Mouse (Mus musculus): ENCODE results near the gene Gns.

The Gns gene

DNA sequence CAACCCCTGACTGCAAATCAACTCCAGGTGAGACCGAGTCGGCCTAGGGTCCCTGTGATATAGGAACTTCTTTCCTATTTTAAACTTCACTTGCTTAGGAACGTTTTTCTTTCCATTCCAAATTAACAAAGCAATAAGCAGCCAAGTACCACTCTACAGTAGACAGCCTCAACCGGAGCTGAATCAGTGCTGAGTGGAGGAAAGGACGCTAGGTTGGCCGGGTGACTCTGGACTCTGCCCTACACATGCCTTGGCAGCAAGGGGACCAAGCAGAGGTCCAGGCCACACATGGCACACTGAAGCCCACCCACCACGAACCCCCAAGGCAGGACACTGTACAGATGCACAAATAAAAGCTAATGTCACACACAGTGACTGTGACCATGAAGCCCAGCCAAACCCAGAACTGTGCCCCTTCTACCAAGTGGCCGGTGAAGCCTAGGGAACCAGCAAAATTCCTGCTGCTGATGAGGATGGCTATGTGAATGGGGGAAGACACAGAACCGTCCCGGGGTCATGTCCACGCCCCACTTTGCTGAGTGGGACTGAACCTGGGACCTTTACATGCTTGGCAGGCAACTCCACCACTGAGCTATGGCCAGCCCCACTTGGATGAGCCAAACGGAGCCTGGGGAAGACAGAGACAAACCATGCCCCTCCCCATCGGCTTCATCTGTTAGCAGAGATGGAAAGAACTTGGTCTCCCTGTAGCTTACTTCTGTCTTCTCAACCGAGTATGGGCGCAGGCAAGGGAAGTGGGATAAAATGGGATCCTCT is 66.1 kb downstream of the Gns start:
- DNase-seq = no peak

DNA sequence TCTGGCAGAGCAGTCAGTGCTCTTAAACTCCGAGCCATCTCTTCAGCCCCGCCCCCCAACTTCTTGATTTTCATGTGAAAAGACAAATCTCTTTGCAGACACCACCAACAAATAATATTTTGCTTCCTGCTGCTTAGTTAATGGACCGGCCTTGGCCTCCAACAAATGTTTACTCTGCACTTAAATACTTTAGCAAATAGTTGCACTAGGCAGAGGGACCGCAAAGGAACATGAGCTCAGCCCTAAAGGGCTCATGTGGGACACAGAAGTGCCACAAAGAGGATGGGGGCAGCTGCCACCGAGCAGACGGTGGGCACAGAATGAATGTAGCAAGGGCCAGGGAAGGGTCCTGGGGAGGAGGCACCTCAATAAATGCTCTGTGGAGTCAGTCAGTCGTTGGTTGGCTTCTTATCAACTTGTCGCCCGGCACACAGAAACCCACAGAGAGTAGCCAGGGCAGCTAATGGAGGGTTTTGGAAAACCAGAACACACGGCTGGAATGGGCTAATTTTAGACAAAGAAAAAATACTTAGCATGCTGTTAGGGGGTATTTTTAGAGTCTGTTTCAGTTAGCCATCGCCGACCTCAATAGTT is 67.2 kb downstream of the Gns start:
- no peak for DNase-seq

DNA sequence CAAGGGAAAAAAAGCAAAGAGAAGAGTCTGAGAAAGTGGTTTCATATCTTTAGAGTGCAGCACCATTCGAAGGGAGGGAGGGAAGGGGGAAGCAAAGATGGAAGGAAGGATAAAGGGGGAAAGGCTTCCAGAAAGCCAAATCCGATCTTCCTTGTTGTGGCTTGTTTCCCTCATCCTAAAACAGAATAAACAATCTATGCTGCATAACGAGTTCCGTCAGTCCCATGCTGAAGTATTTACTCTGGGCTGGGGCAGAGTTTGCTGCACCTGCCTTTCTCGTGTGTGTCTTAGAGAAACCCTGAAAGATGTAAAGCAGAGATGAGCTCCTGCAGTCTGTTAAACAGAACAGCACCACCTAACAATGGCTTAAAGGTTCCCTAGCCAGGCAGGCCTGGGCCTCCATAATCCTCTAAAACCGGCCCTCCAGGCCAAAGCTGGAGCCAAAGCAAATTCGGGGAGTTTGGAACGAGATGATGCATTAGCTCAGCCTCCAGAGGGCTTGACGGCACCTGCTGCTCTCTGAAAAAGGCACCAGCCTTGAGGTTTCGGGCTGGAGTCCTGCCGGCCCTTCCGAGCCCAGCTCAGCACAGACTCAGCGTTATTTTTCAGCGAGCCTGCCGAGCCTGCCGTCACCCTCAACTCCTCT is 67.9 kb downstream of the Gns start:
- DNase-seq = no peak

DNA sequence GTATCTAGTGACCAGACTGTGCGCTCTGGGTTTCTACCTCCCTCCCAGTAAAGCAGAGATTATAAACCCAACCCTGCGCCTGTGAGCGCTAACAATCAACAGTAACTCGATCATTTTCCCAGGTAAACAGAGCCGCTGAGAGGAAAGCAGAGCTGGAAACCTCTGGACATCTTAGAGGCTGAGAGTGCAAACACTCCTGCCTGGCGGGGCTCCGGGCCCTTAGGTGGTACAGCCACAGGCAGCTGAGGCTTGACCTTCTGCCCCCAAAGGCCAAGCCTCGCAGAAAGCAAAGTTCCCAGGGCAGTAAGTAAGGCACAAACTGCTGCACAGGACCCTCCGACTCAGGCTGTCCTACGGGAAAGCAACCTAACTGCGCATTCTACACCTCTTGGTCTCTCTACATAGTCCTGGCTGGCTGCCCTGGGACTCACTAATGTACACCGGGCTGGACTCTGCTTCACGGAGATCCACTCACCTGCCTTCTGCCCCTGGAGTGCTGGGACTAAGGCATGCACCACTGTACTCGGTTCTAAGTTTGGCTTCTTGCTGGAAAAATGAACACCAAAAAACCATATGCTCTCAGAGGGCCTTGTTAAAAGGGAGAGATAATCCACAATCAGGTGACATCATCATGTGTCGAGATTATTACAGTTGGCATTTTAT is 69.7 kb downstream of the Gns start:
- no peak for DNase-seq

DNA sequence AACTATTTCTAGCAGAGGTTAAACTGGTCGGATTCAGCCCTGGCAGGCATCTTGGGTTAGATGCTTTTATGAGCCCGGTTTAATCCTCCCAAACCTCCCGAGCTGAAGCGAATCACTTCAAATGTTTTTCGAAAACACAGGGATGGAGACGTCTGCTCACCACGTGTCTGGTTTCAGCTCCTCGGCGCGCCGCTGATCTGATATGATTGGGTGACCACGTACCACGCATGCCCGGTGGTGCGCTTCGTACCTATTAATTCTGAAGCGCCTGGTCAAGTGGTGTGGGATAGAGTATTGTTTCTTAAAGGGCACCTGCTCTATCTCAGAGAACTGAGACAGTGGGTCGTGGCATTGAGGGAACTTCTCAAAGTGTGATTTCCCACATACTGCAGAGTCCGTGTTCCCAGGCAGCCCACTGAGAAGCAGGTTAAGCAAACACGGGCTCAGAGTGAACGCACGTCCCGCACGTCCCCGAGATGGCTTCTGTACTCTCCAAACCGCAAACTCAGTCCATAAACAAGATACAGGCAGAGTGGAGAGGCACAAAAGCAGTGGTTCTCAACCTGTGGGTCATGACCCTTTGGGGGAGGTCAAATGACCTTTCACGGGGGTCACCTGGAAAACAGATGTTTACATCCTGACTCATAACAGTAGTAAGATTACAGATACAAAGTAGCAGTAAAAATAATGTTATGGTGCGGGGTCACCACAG is 70.8 kb downstream of the Gns start:
- no peak for DNase-seq

DNA sequence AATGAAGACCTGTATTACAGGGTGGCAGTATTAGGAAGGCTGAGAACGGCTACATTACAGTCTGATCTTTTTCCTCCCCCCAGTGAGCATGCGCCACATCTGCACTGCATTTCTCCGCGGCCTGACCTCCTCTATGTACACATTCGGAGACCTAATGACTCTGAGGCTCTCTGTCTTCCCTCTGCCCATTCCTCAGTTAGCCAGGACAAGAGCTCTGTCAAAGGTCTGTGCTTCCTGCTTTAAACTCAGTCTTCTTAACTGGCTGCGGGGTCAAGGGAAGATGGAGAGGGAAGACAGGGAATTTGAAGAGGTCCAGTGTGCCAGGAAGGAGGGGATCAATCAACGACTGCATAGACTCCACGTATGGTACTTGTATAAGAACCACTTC is 71.4 kb downstream of the Gns start:
- DNase-seq = no peak

DNA sequence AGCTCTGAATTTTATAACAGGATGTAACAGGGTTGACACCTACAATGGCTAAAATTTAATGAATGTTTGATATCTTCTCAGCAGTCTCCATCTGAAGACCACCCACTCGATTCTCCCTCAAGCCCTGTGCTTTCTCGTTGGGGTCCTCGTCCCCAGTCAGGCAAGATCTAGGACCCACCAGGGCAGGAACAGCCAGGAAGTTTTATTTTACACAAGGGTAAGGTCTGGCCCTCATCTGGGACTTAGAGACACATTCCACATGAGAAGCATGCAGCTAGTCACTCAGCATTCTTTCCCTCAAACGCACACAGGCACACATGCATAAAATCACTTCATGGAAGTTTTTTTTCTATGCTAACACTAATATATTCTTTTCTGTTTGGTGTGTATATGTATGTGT is 71.8 kb downstream of the Gns start:
- DNase-seq = no peak

DNA sequence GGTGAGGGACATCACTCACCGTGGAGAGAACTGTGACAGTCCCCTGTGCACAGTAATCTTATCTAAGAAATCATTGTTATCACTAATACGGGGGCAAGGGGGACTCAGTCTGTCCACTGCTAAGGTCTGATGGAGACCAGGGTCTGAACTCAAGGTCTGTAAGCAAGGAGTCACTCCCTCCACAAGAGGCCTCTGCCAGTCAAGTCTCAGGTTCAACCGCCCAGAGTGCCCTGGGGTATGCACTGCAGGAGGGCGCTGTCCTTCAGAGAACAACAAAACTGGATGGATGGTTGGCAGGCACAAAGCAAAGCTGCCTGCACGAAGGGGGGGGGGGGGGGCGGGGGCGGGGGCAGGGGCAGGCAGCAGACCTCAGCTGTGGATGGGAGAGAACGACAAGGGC is 73.2 kb downstream of the Gns start:
- no peak for DNase-seq

DNA sequence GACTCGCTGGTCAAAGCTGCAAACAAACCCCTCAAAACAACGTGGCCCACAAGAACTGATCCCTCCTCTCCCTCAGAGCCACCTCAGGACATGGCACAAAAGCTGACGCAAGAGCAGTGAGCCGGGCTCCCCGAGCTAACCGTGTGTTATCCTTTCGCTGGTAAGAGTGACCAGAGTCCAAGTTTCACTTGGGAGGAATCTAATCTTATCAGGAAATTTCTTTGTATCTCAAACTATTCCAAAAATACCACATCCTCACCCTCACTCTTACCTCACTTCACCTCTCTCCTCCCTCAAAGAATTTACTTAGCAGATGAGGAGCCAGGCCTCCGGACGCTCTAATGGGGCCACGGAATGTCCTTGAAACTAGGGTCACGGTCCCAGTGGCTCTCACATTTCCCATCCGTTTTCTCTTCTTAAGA is 74.4 kb downstream of the Gns start:
- no peak for DNase-seq

DNA sequence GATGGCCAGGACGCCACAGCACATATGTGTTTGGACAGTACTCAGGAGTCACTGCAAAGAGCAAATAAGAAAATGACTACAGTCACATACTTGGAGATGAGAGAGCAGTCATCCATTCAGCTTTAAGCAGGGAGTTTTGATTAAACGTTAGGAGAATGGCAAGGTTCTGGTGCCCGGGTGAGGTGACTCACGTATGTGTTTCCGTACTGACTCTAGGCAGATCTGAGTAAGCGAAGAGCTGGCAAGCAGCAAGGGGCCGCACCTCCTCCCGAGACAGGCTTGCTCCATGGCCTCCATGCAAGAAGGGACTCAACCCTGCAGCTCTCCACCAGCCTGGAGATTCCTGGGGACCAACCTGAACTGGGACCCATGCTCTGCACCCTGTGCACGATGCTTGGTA is 78.9 kb downstream of the Gns start:
- DNase-seq = no peak

DNA sequence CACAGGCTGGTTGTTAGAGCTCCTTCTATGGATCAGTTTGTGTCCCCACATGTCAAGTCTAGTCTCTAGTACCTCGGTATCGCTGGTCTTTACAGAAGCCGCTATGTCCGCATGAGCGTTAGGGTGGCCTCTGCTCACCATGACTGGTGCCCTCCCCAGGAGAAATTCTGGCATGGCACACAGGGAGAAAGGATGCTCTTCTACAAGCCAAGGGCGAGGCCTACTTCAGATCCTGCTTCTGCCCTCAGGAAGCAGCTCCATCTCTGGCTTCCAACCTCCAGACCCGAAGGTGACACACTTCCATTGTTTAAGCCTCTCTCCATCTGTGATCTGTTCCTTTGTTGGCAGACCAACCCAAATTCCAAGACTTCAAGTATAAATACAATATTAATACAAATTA is 79.3 kb downstream of the Gns start:
- DNase-seq = no peak

DNA sequence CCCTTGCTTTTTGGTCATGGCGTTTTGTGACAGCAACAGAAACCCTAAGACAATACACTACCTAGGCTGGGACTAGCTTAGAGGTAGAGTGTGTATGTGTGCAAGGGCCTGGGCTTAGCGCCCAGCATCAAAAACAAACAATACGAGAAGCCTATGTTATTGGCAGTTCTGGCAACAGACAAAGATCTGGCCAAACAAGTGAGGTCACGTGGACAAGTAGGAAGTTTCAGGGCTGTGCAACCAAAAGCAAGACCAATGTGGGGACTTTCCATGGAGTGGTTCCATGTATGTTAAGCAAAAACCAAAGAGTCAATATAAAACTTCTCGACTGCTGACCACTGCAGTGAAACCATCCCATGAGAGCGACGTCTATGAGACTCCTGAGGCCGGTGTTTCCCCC is 80.9 kb downstream of the Gns start:
- DNase-seq = no peak

Data from right cerebral cortex, adult 18-20 months (tissue).